Mouse (Mus musculus) intestine, embryonic 16.5 days (tissue): ENCODE data around the gene 1700029I15Rik. TPM values are rescaled to one million over a fixed set of nuclear protein-coding genes. Genes with fewer than 3 reads are reported as not detected.
A peak's percentile ranks its signal among the peaks of the same experiment; 100 is the strongest.

Experiments
- ATAC-seq: fragments of 200-750 bp; cut with Nextera tagmentation; 2 replicates; pipeline ENCODE4 v1.8.0; 2017; ENCODE audit warnings: moderate TSS enrichment, moderate library complexity
- H3K27ac ChIP-seq: fragments of 300-500 bp; sonication (generic); 2 replicates; pipeline ENCODE4 v1.5.1; 2014; ENCODE audit warnings: mild to moderate bottlenecking, low read length
- H3K27me3 ChIP-seq: fragments of 300-500 bp; sonication (generic); replicated peaks from 2 replicates; pipeline ENCODE4 v1.6.1; 2014; ENCODE audit warnings: low read length, control low read depth, mixed read lengths; ENCODE audit not compliant: control insufficient read depth, insufficient read depth
- H3K36me3 ChIP-seq: fragments of 300-500 bp; sonication (generic); 2 replicates; pipeline ENCODE4 v1.6.1; 2014; ENCODE audit warnings: low read length, control low read depth; ENCODE audit not compliant: control insufficient read depth, insufficient read depth
- H3K4me1 ChIP-seq: fragments of 300-500 bp; sonication (generic); 2 replicates; pipeline ENCODE4 v1.6.1; 2014; ENCODE audit warnings: low read length, control low read depth, mixed read lengths; ENCODE audit not compliant: control insufficient read depth, insufficient read depth
- H3K4me2 ChIP-seq: fragments of 300-500 bp; sonication (generic); 2 replicates; pipeline ENCODE4 v1.6.1; 2014; ENCODE audit warnings: low read depth, low read length, control low read depth
- H3K4me3 ChIP-seq: fragments of 300-500 bp; sonication (generic); 2 replicates; pipeline ENCODE4 v1.5.1; 2014; ENCODE audit warnings: mild to moderate bottlenecking, low read length
- H3K9ac ChIP-seq: fragments of 300-500 bp; sonication (generic); 2 replicates; pipeline ENCODE4 v1.6.1; 2014; ENCODE audit warnings: low read depth, low read length
- H3K9me3 ChIP-seq: fragments of 300-500 bp; sonication (generic); 2 replicates; pipeline ENCODE4 v1.6.1; 2016; ENCODE audit warnings: low read length, control low read depth; ENCODE audit not compliant: control insufficient read depth
- WGBS: fragments of 180-500 bp; shearing (Covaris S2); extraction: QIAGEN DNeasy Blood & Tissue Kit; methylation state at CpG from one replicate; pipeline ENCODE4 v1.1.7; 2014; 5-methylcytosine and 5-hydroxymethylcytosine counted together
- polyA plus RNA-seq: library from polyadenylated mRNA; unstranded; fragments of >200 nt; fragmentation: Nextera tagmentation; extraction: Ambion mirVana; gene quantifications from 2 replicates; pipeline ENCODE4 v1.2.1, GENCODE M21; 2015

1700029I15Rik gene
- polyA plus RNA-seq, 1 experiment from 2014 or later: 5.0 TPM

GRCm38 (mm10) chr2:92411705-92412104 lies 29.4 kb downstream of the 1700029I15Rik start:
- Histone ChIP-seq H3K36me3 (peaks cover 16% of the 10 kb centered on the region), H3K9me3 (no peaks in the 10 kb centered on the region), H3K4me3 (no peak overlapping the region), H3K4me1 (no peaks in the 10 kb centered on the region), H3K9ac (no peak overlapping the region), H3K27me3 (no peaks in the 10 kb centered on the region), H3K4me2 (no peak overlapping the region), H3K27ac (no peak overlapping the region)
- WGBS: 89% methylated on average over 10 of the region's 10 CpGs
- ATAC-seq: no peak

DNA sequence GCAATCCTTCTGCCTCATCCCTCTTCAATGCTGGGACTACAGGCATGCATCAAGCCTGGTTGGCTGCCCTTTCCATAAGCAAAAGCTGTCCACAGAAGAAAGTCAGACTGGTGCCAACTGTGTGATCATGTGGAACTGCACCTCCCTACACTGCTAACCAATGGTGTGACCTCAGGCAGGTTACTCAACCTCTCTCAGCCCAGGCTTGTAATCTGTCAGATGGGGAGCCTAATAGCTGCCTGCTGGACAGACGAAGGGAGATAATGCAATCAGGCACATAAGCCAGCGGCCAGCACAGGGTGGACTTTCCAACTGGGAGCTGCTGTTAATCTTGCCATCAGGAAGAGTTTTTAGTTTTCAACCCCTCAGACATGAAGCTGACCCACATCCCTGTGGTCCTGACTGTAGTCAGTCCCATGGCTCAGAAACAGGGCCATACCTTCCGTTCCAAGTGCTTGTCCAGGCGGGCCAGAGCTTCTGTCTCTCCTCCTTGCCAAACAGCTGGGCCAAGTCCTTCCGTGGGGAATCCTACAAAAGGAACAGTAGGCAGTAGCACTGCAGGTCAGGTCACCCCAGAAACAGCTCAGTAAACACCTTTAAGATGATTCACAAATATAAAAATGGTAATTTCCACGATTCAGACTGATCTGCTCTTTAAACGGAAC lies 39.5 kb downstream of the 1700029I15Rik start:
- Histone ChIP-seq H3K27ac (no peak overlapping the region), H3K9me3 (no peaks in the 10 kb centered on the region), H3K9ac (no peak overlapping the region), H3K4me3 (no peak overlapping the region), H3K4me1 (peaks cover 16% of the 10 kb centered on the region), H3K36me3 (peaks cover 18% of the 10 kb centered on the region), H3K4me2 (no peak overlapping the region), H3K27me3 (no peaks in the 10 kb centered on the region)
- no peak for ATAC-seq
- 87% methylated on average over 7 of the region's 7 CpGs for WGBS

DNA sequence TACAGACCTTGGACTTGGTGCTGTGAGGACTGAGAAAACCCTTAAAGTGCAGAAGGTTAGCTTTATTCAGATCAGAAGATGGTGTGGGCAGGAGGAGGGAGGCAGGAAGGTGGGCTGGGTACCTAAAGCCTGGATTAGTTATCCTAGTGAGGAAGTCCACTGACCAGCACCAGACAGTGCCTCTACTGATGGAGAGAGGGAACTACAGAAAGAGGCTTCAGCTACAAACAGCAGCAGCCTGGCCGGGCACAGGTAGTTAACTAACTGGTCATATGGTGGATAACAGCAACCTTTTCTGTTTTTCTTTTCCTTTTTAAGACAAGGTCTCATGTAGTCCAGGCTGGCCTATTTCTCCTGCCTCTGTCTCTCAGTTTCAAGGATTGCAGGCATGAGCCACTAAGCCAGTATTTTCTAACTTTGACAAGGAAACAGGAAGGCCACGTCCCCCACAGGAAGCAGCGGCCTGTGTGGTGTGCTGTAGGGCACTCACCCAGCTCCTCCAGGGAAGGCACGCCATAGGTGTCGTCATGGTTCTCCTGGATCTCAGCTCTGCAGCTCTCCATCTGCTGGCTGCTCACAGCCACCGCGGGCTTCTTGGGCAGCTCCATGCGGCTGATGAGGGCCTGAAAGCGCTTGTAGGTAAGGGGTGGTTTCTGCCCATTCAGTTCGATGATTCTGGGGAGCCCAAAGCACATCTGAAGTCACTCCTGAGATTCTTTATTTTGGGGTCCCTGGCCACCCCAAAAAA lies 40.2 kb downstream of the 1700029I15Rik start:
- H3K36me3 ChIP-seq: peaks cover 18% of the 10 kb centered on the region
- 68% methylated on average over 10 of the region's 10 CpGs for WGBS

DNA sequence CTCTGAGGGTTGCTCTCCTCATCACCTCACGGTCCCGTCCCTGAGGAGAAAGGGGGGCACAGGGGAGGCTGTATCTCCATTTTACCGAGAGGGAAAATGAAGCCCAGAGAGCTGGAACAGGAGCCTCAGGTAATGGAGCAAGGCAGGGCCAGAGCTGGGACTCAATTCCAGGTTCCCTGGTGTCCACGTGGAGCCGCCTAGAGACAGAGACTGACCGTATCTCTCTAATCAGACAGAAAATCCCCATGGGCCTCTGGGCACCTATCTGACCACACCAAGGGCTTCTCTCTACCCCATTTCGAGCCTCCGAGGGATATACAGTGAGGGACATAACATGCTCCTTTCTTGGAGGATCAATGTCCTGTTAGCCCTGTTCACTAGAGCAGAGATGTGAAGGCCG lies 40.8 kb downstream of the 1700029I15Rik start:
- Histone ChIP-seq H3K4me2 (no peak overlapping the region), H3K36me3 (peaks cover 18% of the 10 kb centered on the region), H3K27me3 (no peaks in the 10 kb centered on the region), H3K9me3 (no peaks in the 10 kb centered on the region), H3K27ac (no peak overlapping the region), H3K9ac (no peak overlapping the region), H3K4me1 (peaks cover 23% of the 10 kb centered on the region), H3K4me3 (no peak overlapping the region)
- no peak for ATAC-seq
- 92% methylated on average over 9 of the region's 9 CpGs for WGBS

More for the DNA sequence above, 40.2 kb downstream of the 1700029I15Rik start:
- H3K4me2 ChIP-seq: no peak overlapping the region
- no peak overlapping the region for H3K4me3 ChIP-seq
- H3K27me3 ChIP-seq: no peaks in the 10 kb centered on the region
- H3K9ac ChIP-seq: no peak overlapping the region
- H3K9me3 ChIP-seq: no peaks in the 10 kb centered on the region
- no peak overlapping the region for H3K27ac ChIP-seq
- ATAC-seq: no peak
- H3K4me1 ChIP-seq: peaks cover 20% of the 10 kb centered on the region

GRCm38 (mm10) chr2:92423702-92424461 lies 41.5 kb downstream of the 1700029I15Rik start:
- H3K9ac ChIP-seq: no peak overlapping the region
- 0 out of 2 replicates have a peak, but pooled peaks have one; percentile 25 for ATAC-seq
- no peaks in the 10 kb centered on the region for H3K9me3 ChIP-seq
- peaks cover 24% of the 10 kb centered on the region for H3K4me1 ChIP-seq
- no peak overlapping the region for H3K4me3 ChIP-seq
- 0 out of 2 replicates have a peak overlapping the region, but pooled peaks have one; percentile 64 for H3K27ac ChIP-seq
- 73% methylated on average over 9 of the region's 9 CpGs for WGBS
- no peak overlapping the region for H3K4me2 ChIP-seq
- H3K36me3 ChIP-seq: peaks cover 16% of the 10 kb centered on the region
- H3K27me3 ChIP-seq: no peaks in the 10 kb centered on the region

GRCm38 (mm10) chr2:92424462-92425308 lies 42.3 kb downstream of the 1700029I15Rik start:
- Histone ChIP-seq H3K9me3 (no peaks in the 10 kb centered on the region), H3K4me3 (no peak overlapping the region), H3K4me2 (no peak overlapping the region), H3K9ac (no peak overlapping the region), H3K27me3 (no peaks in the 10 kb centered on the region), H3K4me1 (peaks cover 28% of the 10 kb centered on the region), H3K27ac (peak overlapping the region; percentile 64), H3K36me3 (peaks cover 13% of the 10 kb centered on the region)
- peak; percentile 52 for ATAC-seq
- 64% methylated on average over 9 of the region's 9 CpGs for WGBS

- H3K4me2 ChIP-seq: no peak overlapping the region
- H3K9me3 ChIP-seq: no peaks in the 10 kb centered on the region
- peaks cover 32% of the 10 kb centered on the region for H3K4me1 ChIP-seq
- H3K36me3 ChIP-seq: peaks cover 13% of the 10 kb centered on the region
- peak overlapping the region; percentile 64; the same call in 1 of the 2 replicates for H3K27ac ChIP-seq
- ATAC-seq: no peak
- 71% methylated on average over 4 of the region's 4 CpGs for WGBS
- H3K4me3 ChIP-seq: no peak overlapping the region
- H3K9ac ChIP-seq: no peak overlapping the region
- no peaks in the 10 kb centered on the region for H3K27me3 ChIP-seq
Measured at GRCm38 (mm10) chr2:92425366-92425765, 43.0 kb downstream of the 1700029I15Rik start.

DNA sequence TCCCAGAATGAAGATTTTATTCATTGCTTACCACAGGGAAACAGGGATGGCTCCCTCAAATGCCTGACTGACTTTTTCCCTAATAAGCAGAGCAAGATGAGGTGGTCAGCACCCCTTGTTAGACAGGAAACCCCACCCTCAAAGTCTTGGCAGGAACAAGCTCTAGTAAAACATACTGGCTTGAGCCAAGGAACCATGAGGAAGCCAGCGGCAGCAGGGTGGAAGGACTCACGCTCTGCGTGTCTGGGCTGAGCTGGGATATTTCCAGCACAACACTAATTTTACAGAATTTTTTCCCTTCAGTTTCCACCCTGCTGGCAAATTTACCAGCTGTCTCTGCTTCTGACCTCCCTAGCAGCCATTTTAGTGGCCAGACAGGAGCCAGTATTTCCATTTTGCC lies 44.1 kb downstream of the 1700029I15Rik start:
- Histone ChIP-seq H3K27me3 (no peaks in the 10 kb centered on the region), H3K27ac (peak overlapping the region; percentile 30), H3K36me3 (peaks cover 9% of the 10 kb centered on the region), H3K9ac (no peak overlapping the region), H3K9me3 (no peaks in the 10 kb centered on the region), H3K4me3 (no peak overlapping the region), H3K4me2 (no peak overlapping the region), H3K4me1 (peaks cover 40% of the 10 kb centered on the region)
- ATAC-seq: no peak
- WGBS: 65% methylated on average over 3 of the region's 3 CpGs
